Mouse (Mus musculus): Measurements from ENCODE around the gene Fbxo11.
"Not testable (repeated sequence)": the region's sequence is repeated elsewhere in the genome, so short reads cannot be mapped to it uniquely, and the experiment has no call there.

Gene Fbxo11

DNA sequence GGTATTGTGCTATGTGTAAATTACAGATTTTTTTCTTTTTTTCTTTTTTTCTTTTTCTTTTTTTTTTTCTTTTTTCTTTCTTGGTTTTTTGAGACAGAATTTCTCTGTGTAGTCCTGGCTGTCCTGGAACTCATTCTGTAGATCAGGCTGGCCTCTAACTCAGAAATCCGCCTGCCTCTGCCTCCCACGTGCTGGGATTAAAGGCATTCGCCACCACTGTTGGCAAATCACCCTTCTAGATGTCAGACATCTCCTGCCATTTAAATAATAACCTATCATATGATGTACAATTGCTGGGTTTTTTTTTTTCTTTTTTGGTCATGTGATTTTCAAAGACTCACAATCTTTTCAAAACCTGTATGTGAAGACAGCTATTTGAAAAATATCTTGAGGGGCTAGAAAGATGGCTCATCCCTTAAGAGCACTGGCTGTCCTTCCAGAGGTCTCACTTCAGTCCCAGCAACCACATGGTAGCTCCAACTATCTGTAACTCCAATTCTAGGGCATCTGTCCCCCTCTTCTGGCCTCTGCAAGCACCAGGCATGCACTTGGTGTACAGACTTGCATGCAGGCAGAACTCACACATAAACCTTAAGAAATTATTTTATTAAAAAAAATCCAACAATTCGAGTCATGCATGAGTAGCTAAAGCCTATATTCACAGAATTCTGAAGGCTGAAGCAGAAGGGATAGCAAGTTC, 2.3 kb upstream of the Fbxo11 start:
- no peak for DNase-seq (ENCODE audit: low spot score)

DNA sequence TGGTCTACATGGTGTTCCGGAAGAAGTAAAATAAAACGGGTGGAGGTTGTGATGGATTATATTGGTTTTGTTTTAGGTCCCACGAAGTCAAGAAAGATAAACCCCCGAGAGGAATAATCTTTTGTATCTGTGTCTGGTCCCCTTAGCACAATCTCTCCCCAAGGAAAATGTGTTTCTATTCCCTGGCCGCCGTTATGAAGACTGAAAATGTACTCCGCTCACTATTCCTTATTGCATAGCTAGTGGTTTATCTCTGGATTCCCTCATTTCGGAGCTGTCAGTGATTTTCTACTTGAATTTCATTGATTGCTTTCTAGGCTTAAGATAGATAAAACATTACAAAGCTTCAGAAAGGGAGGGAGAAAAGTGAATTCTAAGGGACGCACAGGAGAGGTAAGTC, 1.7 kb upstream of the Fbxo11 start:
- DNase-seq (ENCODE audit: low spot score): no peak

DNA sequence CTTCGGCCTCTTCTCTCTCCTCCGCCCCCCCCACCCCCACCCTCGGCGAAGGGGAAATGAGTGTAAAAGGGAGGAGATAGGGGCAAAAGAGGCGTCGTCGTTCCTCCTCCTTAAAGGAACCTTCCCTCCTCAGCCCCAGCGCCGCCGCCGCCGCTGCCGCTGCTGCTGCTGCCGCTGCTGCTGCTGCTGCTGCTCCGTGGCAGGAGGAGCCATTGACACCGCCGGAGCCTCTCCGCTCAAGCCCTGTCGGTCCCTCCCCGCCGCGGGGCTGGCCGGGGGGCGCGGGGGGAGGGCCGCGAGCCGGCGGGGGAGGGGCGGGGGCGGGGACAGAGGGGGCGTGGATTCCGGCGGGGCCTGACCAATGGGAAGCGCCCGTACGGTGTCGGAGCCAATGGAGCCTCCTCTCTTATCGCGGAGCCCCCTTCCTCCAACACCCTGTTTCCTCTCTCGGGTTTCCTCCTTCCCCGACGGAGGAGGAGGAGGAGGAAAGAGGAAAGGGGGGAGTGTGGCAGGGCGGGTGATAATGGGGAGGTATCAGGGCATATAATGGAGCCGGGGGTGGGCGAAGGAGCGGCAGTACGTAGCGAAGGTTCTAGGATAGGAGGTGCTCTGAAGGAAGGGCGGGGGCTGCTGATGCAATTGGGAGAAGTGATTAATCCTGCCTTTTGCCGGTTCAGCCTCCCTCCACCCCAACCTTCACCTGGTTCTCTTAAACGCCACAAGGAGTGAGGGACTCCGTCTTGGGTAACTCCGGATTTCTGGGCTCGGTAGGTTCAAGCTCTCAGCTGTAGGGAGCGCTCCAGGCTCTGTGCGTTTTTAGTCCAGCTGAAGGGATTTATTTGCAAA, 933 bp upstream of the Fbxo11 start:
- peak; percentile 93 for DNase-seq (ENCODE audit: low spot score)

DNA sequence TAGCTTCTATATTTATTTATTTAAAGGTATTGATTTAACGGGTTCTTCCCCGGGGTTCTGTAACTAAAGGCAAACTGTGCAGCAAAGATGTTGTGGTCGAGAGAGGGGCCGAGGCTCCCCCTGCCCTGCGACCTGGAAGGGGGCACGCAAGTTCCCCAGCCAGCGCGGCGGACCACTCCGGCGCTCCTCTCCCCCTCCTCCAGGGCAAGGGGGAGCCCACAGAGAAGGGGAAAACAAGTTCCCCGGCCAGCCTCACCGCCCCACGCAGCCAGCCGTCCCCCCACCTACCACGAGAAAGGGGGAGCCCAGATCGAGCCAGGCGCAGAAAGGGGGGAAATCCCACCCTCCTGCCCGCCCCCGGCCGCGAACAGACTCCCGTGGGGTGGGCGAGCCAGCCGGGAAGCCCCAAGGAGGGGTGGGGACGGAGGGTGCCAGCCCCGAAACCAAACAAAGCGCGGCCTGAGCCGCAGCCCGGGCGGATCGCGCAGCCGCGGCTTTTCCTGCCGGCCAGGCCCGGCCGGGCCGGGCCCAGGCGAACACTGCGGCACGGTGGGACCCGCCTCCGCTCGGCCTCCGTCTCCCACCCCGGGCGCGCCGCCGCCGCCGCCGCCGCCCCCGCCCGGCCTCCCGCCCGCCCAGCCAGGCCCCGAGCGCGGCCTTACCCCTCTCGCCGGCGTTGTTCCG, 602 bp downstream of the Fbxo11 start:
- peak; percentile 44 for DNase-seq (ENCODE audit: low spot score)

DNA sequence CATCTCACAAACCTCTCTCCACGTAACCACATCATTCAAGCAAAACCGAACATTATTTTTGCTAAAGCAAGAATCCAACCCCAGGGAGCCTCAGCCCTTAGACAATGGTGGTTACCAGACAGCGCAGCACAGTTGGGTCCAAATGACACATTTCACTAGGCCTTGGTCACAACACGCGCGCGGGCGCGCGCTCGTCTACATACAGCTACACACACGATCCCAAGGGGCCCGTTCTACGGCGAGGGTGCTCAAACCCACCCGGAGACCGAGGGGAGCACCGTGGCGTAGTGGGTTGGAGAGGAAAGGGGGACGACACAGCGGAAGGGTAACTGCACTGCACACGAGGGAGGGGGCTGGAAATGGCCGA, 1.1 kb downstream of the Fbxo11 start:
- peak; percentile 69 for DNase-seq (ENCODE audit: low spot score)

DNA sequence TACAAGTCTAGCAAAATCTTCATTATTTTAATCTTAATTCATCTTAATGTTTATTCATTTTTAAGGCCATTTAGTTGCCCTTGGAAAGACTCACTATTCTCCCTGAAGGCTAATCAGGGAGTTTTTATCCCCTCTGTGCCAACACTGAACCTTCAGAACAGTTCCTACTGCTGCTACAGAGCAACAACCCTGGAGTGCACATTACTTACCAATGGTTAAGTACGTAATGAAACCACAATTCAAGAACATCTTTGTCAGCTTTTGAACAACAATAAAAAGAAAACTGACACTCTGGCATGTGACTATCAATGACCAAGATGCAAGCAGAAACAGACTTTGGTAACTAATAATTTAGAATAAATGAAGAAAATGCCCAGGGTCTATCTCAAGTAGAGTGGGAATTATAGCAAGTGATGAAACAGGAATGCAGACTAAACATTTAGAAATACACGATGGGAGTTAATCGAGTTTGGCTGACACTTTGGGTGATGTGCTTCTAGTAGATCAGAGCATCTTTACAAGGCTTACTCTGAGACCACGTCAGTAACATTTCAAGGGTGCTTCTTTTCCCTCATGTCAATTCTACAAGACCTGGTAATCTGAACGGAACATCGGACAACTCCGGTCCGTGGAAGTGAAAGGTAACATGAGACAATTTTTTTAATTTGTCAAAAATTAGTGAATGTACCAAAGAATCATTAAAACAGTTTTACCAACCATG, 2.1 kb downstream of the Fbxo11 start:
- DNase-seq (ENCODE audit: low spot score): no peak

DNA sequence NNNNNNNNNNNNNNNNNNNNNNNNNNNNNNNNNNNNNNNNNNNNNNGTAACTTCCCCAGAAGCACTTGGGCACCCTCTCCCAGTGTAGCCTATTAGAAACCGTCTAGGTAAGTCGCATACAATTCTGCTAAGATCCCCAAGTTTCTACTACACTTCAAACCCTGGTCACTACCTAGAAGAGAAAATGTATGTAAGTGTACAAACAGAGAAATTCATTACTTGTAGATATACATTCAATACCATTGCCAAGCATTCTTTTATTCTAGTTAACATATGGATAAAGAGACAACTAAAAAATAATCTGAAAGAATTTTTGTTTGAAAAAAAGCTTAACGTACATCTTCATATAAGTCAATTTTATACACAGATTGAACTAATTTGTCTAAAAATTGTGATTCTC, 3.1 kb downstream of the Fbxo11 start:
- no peak for DNase-seq (ENCODE audit: low spot score)

DNA sequence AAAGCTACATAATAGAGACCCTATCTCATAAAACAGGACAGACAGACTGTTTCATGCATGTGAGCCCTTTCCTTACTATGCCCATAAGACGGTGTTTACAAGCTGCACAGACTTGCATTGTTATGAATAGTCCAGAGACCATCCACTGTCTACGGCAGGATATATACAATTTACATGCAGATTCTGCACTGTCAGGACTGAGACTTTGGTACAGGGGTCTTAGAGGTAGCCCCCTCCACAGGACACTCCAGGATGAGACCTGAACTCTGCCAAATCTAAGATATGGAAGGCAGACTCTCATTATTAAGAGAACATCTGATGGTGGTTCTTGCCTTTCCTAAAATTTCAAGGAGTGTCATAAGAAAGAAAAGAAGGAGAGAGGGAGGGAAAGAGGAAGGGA, 6.8 kb downstream of the Fbxo11 start:
- DNase-seq (ENCODE audit: low spot score): no peak

DNA sequence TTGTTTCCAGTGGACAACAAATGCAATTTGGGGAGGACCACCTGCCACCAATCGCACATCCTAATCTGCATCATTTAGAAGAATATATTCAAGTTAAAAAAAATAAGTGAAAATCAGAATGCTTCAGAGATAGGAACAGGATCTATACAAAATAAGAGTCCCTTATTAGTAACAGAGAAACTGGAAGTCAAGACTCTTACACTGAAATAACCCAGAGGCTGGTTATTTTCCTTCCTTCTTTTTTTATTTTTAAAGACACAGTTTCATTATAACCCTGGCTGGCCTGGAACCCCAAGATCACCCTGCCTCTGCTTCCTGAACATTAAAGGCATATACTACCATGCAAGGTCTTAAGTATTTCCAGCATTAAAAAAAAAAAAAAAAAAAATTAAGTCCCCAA, 7.2 kb downstream of the Fbxo11 start:
- DNase-seq (ENCODE audit: low spot score): no peak

DNA sequence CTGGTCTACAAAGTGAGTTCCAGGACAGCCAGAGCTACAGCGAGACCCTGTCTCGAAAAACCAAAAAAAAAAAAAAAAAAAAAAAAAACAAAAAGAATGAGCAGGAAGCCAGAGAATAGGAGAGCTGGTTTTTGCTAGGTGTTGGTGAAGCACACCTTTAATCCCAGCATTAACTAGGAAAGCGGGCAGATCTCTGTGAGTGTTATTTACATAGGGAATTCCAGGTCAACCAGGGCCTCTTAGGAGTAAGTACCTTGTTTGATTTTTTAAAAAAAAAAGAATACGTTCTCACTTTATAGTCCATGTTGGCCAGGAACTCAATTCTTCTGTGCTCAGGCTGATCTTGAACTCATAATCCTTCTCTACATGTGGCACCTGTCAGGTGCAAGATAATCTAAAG, 13.4 kb downstream of the Fbxo11 start:
- no peak for DNase-seq (ENCODE audit: low spot score)

DNA sequence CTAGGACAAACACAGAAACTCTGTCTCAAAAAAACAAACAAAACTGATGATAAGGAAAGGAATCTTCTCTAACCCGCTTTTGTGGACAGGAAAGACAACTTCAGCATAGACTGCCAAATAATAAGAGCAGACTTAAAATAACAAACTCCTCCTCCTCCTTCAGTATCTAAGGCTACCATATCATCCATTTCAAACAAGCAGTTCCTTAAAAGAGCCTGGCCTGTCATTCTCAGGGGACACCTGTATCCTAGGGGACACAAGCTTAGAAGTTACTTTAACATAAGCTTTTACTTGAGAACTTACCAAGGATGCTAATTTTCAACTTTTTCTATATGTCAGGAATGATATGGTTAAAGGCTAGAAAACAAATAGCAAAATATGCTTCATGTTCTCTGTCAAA, 14.2 kb downstream of the Fbxo11 start:
- no peak for DNase-seq (ENCODE audit: low spot score)

DNA sequence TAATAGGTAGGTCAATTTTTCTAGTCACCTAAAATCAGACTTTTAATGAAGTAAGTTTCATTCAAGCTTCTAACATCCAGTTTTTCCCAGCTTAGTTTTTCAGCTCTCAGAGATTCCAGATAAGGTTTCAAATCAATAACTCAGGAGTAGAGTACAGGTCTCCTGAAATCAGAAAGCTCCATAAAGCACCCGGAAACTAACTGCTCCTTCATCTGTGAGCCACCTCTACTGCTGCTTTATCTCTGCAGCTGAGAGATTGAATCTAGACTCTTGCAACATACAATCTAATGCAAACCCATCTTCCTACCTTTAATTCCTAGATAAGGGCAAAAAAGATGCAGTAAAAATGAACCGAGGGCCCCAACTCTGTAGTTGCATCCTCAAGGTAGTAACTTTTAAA, 14.8 kb downstream of the Fbxo11 start:
- DNase-seq (ENCODE audit: low spot score): no peak

DNA sequence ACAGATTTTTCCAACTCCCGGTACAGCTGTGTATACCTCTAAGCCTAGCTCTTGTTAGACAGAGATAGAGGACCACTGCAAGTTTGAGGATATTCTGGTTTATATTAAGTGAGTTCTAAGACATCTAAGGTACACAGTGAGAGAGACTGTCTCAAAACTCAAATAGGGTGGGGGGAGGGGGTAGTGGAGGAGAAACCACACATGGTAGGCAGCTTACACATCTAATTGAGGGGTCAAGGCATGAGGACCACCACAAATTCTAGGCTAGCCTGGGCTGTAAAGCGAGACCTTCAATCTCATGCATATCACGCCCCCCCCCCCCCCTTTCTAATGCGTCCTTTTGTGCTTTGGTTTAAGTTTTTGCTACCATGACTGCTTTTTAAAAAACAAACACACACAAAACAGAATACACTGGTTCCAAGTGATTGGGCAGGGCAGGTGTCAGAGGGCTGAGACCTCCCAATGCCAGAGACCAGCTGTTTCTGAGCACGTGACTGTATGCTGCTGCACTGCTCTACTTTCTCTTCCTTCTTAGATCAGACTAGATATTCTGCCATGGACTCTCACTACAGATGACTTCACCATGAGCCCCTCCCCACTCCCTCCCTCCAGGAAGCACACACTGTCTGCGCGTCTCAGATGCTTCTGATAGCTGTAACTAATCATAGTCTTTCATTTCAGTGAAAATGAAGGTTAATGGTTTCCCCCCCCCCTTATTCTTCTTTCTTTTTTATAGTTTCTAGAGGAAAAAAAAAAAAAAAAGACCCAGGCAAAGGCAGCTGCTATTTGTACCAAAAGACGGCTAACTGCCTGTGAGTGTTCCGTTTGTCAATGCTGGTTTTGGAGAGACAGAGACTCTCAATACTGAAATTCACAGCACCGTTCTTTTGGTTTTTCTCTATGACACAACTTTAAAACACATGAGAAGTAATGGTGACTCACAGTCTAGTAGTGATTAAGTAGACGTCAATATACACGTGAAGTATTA, 22.7 kb downstream of the Fbxo11 start:
- peak; percentile 28 for DNase-seq (ENCODE audit: low spot score)

DNA sequence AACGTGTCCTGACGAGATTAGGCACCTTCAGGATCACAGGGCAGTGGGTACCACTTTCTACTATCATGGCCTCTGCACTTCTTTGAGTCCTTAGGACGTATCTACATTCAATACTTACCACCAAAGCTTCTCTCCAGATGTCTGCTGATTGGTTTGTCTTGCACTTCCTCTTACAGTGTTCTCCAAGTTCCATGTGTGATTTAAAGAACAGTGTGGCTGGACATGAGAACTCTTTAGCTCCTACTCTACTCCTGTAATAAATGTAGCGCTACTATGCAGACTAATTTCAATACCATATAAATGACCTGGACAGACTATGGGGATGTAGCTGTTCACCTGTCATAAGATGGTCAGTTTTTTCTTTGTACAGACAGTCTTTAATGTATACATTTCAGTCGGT, 24.3 kb downstream of the Fbxo11 start:
- DNase-seq (ENCODE audit: low spot score): no peak

DNA sequence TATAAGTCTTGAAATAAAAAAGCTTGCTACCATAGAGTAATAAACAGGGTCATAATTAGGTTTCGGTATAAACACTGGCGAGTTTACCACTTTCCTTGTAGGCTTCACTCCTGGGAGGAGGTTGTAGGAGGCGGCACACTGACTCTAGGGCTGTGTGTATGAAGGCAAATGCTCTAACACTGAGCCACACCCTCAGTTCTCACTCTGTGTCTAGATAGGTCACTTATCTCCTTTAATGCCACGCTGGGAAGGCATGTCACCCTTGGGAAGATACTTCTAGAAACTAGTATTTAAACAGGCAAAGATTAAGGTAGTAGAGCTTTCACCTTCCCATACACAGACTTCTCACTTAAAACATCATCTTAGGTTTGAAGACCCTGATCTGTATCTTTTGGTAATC, 30.7 kb downstream of the Fbxo11 start:
- no peak for DNase-seq (ENCODE audit: low spot score)

DNA sequence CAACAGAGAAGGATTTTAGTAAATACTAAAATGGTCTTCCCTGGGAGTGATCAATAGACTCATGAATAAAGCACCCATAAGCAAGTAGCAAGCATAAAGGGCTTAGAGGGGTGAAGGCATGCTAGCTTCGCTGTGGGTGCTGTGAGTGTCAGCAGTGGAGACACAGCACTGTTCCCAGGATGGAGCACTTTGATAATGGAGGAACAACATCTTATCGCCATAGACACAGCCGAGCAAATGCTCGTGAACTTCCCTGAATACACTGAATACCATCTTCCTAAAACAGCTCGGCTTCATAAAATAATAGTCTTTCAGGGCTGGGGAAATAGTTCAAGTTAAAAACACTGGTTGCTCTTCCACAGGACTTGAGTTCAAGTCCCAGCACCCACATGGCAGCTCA, 33.3 kb downstream of the Fbxo11 start:
- DNase-seq (ENCODE audit: low spot score): no peak

DNA sequence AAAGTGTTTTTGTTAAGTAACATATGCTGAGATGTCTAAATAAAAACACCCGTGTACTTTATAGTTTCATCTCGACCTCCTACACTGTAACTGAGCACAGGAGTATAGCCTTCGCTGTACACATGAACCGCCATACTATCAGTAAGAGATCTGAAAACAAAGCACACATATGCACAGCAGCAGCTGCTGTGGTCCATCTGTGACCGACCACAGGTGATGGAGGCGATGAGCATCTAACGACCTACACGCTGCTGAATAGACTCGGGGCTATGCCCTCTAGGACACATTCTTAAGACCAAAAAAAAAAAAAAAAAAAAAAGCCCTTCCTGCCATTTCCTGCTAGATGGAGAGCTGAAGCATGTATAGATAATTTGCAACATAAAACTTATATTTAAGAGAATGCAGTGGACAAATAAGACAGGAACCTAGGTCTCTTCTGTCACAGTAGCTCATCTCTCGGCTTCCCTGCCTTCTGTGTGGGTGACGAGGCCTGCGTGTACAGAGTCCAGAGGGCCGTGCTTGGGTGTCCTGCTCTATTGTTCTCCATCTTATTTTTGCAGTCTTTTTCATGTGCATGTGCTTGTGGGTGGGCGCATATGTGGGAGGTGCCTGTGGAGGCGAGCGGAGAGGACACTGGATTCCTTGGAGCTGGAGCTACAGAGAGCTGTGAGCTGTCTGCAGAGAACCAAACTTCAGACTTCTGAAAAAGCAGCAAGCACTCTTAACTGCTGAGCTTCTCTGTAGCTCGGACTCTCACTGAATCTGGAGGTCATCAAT, 35.7 kb downstream of the Fbxo11 start:
- no peak for DNase-seq (ENCODE audit: low spot score)

DNA sequence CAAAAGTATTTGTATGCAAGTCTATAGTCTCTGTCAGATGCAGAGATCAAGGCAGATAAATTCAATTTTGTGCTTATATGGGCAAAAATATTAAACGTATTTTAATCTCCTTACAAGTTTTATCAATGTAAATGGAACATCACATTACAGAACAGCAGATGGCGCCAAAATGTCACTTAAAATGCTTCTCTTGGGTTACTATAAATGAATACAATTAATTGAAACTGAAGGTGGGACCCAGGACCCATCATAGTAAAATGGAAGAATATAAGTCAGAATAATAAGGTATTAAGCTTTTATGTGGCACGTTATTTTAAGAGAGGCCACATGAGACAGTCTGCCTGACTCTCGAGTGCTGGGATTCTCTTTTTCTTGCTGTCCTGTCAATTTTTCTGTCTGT, 39.9 kb downstream of the Fbxo11 start:
- DNase-seq (ENCODE audit: low spot score): peak; percentile 70

DNA sequence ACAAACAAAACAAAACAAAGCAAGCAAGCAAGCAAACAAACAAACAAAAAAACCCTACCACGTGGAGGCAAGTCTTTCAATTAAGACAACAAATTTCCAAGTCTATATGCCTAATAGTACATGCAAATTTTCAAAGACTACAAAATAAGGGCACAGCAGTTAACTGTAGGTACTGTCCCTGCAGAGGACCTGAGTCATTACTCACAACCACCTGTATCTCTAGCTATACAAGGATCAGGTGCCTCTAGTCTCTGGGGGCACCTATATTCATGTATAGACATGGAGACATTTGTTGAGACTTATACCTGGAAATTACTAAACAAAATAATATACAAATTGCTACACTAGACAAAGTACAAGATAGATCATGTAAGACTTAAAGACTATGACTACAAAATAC, 41.2 kb downstream of the Fbxo11 start:
- DNase-seq (ENCODE audit: low spot score): no peak

DNA sequence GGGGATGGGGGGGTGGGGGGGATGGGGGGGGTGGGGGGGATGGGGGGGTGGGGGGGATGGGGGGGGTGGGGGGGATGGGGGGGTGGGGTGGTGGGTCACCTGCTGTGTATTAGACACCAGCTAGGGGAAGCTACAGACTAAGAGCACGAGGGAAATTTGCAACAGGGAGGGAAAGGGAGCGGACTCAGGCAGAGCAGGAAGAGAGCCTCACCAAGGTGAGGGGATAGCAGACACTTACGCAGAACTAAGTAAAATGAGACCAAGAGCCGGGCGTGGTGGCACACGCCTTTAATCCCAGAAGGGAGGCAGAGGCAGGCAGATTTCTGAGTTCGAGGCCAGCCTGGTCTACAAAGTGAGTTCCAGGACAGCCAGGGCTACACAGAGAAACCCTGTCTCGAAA, 49.1 kb downstream of the Fbxo11 start:
- DNase-seq (ENCODE audit: low spot score): not testable (repeated sequence)

DNA sequence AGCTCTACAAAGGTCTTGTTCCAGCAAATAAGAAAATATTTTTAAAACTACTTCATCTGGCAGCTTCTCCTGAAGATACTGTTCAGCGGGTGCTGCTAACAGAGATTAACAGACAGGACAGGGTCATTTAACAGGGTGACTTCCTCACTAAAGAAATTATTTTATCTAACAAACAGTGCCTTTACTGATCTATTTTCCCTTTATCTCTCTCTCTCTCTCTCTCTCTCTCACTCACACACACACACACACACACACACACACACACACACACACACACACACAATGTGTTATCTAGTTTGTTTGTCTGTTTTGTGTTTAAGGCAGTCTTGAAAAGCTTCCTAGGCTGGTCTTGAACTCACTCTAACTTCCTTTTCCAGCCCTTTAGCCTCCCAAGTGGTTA, 50.6 kb downstream of the Fbxo11 start:
- DNase-seq (ENCODE audit: low spot score): no peak
